Mouse (Mus musculus) heart, adult 2 months (tissue): ENCODE measurements around the gene Npc1l1. TPM values are rescaled to one million over a fixed set of nuclear protein-coding genes. Genes with fewer than 3 reads are reported as not detected.

Source experiments
- DNase-seq, 2 experiments: peaks; one replicate each; pipeline ENCODE4 v3.0.0; 2021
- H3K27ac ChIP-seq: fragments of 200-600 bp; 2 replicates; pipeline ENCODE4 v1.8.1; 2022
- H3K27me3 ChIP-seq: fragments of 200-500 bp; 2 replicates; pipeline ENCODE4 v1.6.1; 2012; ENCODE audit warnings: mild to moderate bottlenecking, low read length, inconsistent platforms, mixed read lengths; ENCODE audit not compliant: control insufficient read depth, insufficient read depth
- H3K36me3 ChIP-seq: fragments of 200-500 bp; 2 replicates; pipeline ENCODE4 v1.6.1; 2012; ENCODE audit warnings: low read length, inconsistent platforms; ENCODE audit not compliant: control insufficient read depth, insufficient read depth
- H3K4me1 ChIP-seq: fragments of 200-500 bp; 2 replicates; pipeline ENCODE4 v1.6.1; 2011; ENCODE audit warnings: low read length; ENCODE audit not compliant: control insufficient read depth, insufficient read depth
- H3K4me3 ChIP-seq: fragments of 200-600 bp; 2 replicates; pipeline ENCODE4 v1.8.1; 2022
- H3K79me2 ChIP-seq: fragments of 200-500 bp; replicated peaks from 2 replicates; pipeline ENCODE4 v1.6.1; 2012; ENCODE audit warnings: mild to moderate bottlenecking, inconsistent platforms, low read length, moderate library complexity, mixed read lengths; ENCODE audit not compliant: control insufficient read depth, insufficient read depth
- H3K9ac ChIP-seq: fragments of 200-500 bp; 2 replicates; pipeline ENCODE4 v1.6.1; 2012; ENCODE audit warnings: low read depth, mild to moderate bottlenecking, control low read depth, inconsistent platforms, low read length, mixed read lengths
- CTCF ChIP-seq: fragments of 200-600 bp; IDR thresholded peaks from 2 replicates; pipeline ENCODE4 v1.8.1; 2022; ENCODE audit warnings: antibody characterized with exemption, mild to moderate bottlenecking, moderate library complexity
- EP300 ChIP-seq: fragments of 200-500 bp; IDR thresholded peaks from 2 replicates; pipeline ENCODE4 v1.6.1; 2011; ENCODE audit warnings: low read depth, low read length, control low read depth; ENCODE audit not compliant: insufficient read depth
- POLR2A ChIP-seq: fragments of 200-500 bp; IDR thresholded peaks from 2 replicates; pipeline ENCODE4 v1.6.1; 2011; ENCODE audit warnings: mild to moderate bottlenecking, low read depth, low read length, control low read depth; ENCODE audit not compliant: insufficient read depth
- WGBS: fragments of 180-500 bp; shearing (Covaris S2); methylation state at CpG from one replicate; pipeline ENCODE4 v1.1.7; 2018; 5-methylcytosine and 5-hydroxymethylcytosine counted together
- intact Hi-C: fragments of 180-260 bp; cut with DNase I; formaldehyde crosslinking; loops from one replicate; pipeline ENCODE4 v1.15.1; 2025
- polyA plus RNA-seq: library from polyadenylated mRNA; depleted of rRNA; stranded (reverse); fragments of >200 nt; gene quantifications from 2 replicates; pipeline ENCODE4 v1.2.3, GENCODE M21; 2012
- total RNA-seq, 2 experiments: library from RNA; stranded (reverse); gene quantifications; 2 replicates each; pipeline ENCODE4 v1.2.3; 2021

Npc1l1 gene
- total and polyA plus RNA-seq, 3 experiments, result 0.08 to 0.25 TPM; not detected in 1

GRCm38 (mm10) chr11:6252824-6253223 is 22.9 kb upstream of the Npc1l1 start:
- intact Hi-C loops, result no loop called here
- 81% methylated on average over 4 of the region's 4 CpGs for WGBS
- no peaks in the 10 kb centered on the region for H3K79me2 ChIP-seq
- H3K36me3 ChIP-seq, result no peaks in the 10 kb centered on the region
- H3K4me1 ChIP-seq, result no peaks in the 10 kb centered on the region
- H3K9ac ChIP-seq, result no peak overlapping the region
- no peaks in the 10 kb centered on the region for H3K27me3 ChIP-seq
- H3K27ac ChIP-seq, result no peak overlapping the region
- H3K4me3 ChIP-seq, result no peak overlapping the region
- DNase-seq, result no peak
- no peak for TF ChIP-seq EP300
- no peak for TF ChIP-seq POLR2A
- no peak for TF ChIP-seq CTCF

- Histone ChIP-seq H3K4me1 (no peaks in the 10 kb centered on the region), H3K27ac (no peak overlapping the region), H3K4me3 (no peak overlapping the region), H3K79me2 (no peaks in the 10 kb centered on the region), H3K27me3 (no peaks in the 10 kb centered on the region), H3K36me3 (no peaks in the 10 kb centered on the region), H3K9ac (no peak overlapping the region)
- TF ChIP-seq EP300 (no peak), CTCF (no peak), POLR2A (no peak)
- intact Hi-C loops, result no loop called here
- 88% methylated on average over 5 of the region's 5 CpGs for WGBS
- no peak for DNase-seq
These were observed 22.3 kb upstream of the Npc1l1 start for GRCm38 (mm10) chr11:6252248-6252647.

DNA sequence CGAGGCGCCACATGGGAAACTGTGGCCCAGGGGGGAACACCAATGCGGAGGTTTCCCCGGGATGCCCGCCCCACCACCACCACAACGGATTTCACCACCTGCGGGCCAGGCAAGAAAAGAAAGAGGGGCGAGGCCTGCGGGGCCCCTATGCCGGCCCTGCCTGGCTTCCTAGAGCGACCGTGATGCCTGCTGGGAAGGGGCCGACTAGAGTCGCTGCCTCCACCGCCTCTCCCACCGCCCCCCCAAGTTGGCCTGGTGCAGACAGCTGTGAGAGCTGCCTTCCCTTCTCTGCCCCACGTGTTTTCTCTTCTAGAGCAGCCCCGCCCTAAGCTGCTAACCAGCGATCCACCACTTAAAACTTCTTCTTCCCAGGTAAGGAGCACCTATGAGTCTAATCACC is 14.8 kb upstream of the Npc1l1 start:
- no peak overlapping the region for H3K4me3 ChIP-seq
- DNase-seq, result peak in 1 of 2 experiments; percentile 6
- H3K4me1 ChIP-seq, result no peaks in the 10 kb centered on the region
- H3K27ac ChIP-seq, result no peak overlapping the region
- WGBS, result 50% methylated on average over 19 of the region's 19 CpGs
- H3K27me3 ChIP-seq, result no peaks in the 10 kb centered on the region
- no peaks in the 10 kb centered on the region for H3K79me2 ChIP-seq
- TF ChIP-seq POLR2A (no peak), CTCF (no peak), EP300 (no peak)
- no peaks in the 10 kb centered on the region for H3K36me3 ChIP-seq
- H3K9ac ChIP-seq, result no peak overlapping the region
- intact Hi-C loops, result no loop called here

- Histone ChIP-seq H3K4me1 (no peaks in the 10 kb centered on the region), H3K9ac (no peak overlapping the region), H3K27me3 (no peaks in the 10 kb centered on the region), H3K4me3 (no peak overlapping the region), H3K36me3 (no peaks in the 10 kb centered on the region), H3K79me2 (no peaks in the 10 kb centered on the region), H3K27ac (no peak overlapping the region)
- 72% methylated on average over 4 of the region's 4 CpGs for WGBS
- TF ChIP-seq CTCF (no peak), POLR2A (no peak), EP300 (no peak)
- no peak for DNase-seq
- intact Hi-C loops, result no loop called here
These were observed 3.1 kb upstream of the Npc1l1 start for GRCm38 (mm10) chr11:6233025-6233424.

GRCm38 (mm10) chr11:6224541-6225229 is 5.3 kb downstream of the Npc1l1 start:
- Histone ChIP-seq H3K27me3 (no peaks in the 10 kb centered on the region), H3K79me2 (no peaks in the 10 kb centered on the region), H3K9ac (no peak overlapping the region), H3K4me1 (no peaks in the 10 kb centered on the region), H3K36me3 (no peaks in the 10 kb centered on the region), H3K4me3 (no peak overlapping the region), H3K27ac (no peak overlapping the region)
- intact Hi-C loops, result no loop called here
- DNase-seq, result no peak
- WGBS, result 71% methylated on average over 14 of the region's 14 CpGs
- TF ChIP-seq CTCF (no peak), POLR2A (no peak), EP300 (no peak)

GRCm38 (mm10) chr11:6222187-6222586 is 7.8 kb downstream of the Npc1l1 start:
- no peak for DNase-seq
- H3K79me2 ChIP-seq, result no peaks in the 10 kb centered on the region
- no peaks in the 10 kb centered on the region for H3K27me3 ChIP-seq
- intact Hi-C loops, result no loop called here
- H3K4me3 ChIP-seq, result no peak overlapping the region
- H3K4me1 ChIP-seq, result no peaks in the 10 kb centered on the region
- TF ChIP-seq POLR2A (no peak), EP300 (no peak), CTCF (no peak)
- no peaks in the 10 kb centered on the region for H3K36me3 ChIP-seq
- 91% methylated on average over 10 of the region's 10 CpGs for WGBS
- no peak overlapping the region for H3K27ac ChIP-seq
- no peak overlapping the region for H3K9ac ChIP-seq
